In genomic region chr1:86512154-86512720, GRCm38 (mm10) we compare ENCODE assay signal across 16 mouse cellular contexts. TPM values are rescaled to one million over a fixed set of nuclear protein-coding genes. Genes with fewer than 3 reads are reported as not detected.
DNase-seq lines count a peak whose midpoint lies in the region; ATAC-seq lines count a peak whose summit lies in the region.
"Had no signal": no experiment of that assay in that cellular context is flagged by ENCODE, and none has a peak within 500 bp of the region (broad histone marks: within the 10 kb centered on the region; RNA-seq: fewer than 3 reads in every experiment).

No protein-coding gene starts in this region.

- 86% methylated on average over 4 of the region's 4 CpGs for WGBS in hindbrain, embryonic 12.5 days
- WGBS in hindbrain, embryonic 16.5 days, result 83% methylated on average over 4 of the region's 4 CpGs
- 90% methylated on average over 4 of the region's 4 CpGs for WGBS in limb, embryonic 10.5 days
- WGBS in heart, embryonic 10.5 days, result 86% methylated on average over 4 of the region's 4 CpGs

- no peak overlapping the region for H3K4me3 ChIP-seq in hindbrain, embryonic 12.5 days
- H3K4me3 ChIP-seq in hindbrain, embryonic 16.5 days (ENCODE audit: low read length), result no peak overlapping the region
- H3K4me3 ChIP-seq in limb, embryonic 10.5 days, result no peak overlapping the region
- no peak overlapping the region for H3K4me3 ChIP-seq in heart, embryonic 10.5 days
- H3K4me3 ChIP-seq: intestine, embryonic 15.5 days; liver, embryonic 13.5 days had no signal

- H3K27ac ChIP-seq in hindbrain, embryonic 12.5 days, result 0 out of 2 replicates have a peak overlapping the region, but pooled peaks have one; percentile 75
- no peak overlapping the region for H3K27ac ChIP-seq in hindbrain, embryonic 16.5 days (ENCODE audit: low read depth, low read length)
- H3K27ac ChIP-seq in limb, embryonic 10.5 days, result peak overlapping the region; percentile 94; the same call in 1 of the 2 replicates
- H3K27ac ChIP-seq in heart, embryonic 10.5 days, result no peak overlapping the region
- H3K27ac ChIP-seq: intestine, embryonic 15.5 days; liver, embryonic 13.5 days had no signal

- no peak overlapping the region for H3K4me2 ChIP-seq in hindbrain, embryonic 12.5 days (replicated peaks)
- H3K4me2 ChIP-seq in hindbrain, embryonic 16.5 days (ENCODE audit: low read length), result no peak overlapping the region
- H3K4me2 ChIP-seq: intestine, embryonic 15.5 days; liver, embryonic 13.5 days had no signal

- H3K36me3 ChIP-seq in hindbrain, embryonic 12.5 days, result no peaks in the 10 kb centered on the region
- no peaks in the 10 kb centered on the region for H3K36me3 ChIP-seq in hindbrain, embryonic 16.5 days (ENCODE audit: control insufficient read depth, insufficient read depth, low read length)
- no peaks in the 10 kb centered on the region for H3K36me3 ChIP-seq in limb, embryonic 10.5 days
- H3K36me3 ChIP-seq in heart, embryonic 10.5 days, result no peaks in the 10 kb centered on the region
- H3K36me3 ChIP-seq: intestine, embryonic 15.5 days; liver, embryonic 13.5 days had no signal

- no peaks in the 10 kb centered on the region for H3K27me3 ChIP-seq in hindbrain, embryonic 12.5 days
- no peaks in the 10 kb centered on the region for H3K27me3 ChIP-seq in hindbrain, embryonic 16.5 days (replicated peaks; ENCODE audit: control insufficient read depth, insufficient read depth, low read length)
- no peaks in the 10 kb centered on the region for H3K27me3 ChIP-seq in limb, embryonic 10.5 days (ENCODE audit: low read depth, poor library complexity, severe bottlenecking)
- H3K27me3 ChIP-seq in heart, embryonic 10.5 days (ENCODE audit: insufficient read depth, poor library complexity, severe bottlenecking), result no peaks in the 10 kb centered on the region
- H3K27me3 ChIP-seq: intestine, embryonic 15.5 days; liver, embryonic 13.5 days; Patski had no signal

- H3K9me3 ChIP-seq in hindbrain, embryonic 12.5 days (replicated peaks), result no peaks in the 10 kb centered on the region
- no peaks in the 10 kb centered on the region for H3K9me3 ChIP-seq in hindbrain, embryonic 16.5 days (ENCODE audit: control insufficient read depth, low read length)
- no peaks in the 10 kb centered on the region for H3K9me3 ChIP-seq in limb, embryonic 10.5 days (replicated peaks)
- no peaks in the 10 kb centered on the region for H3K9me3 ChIP-seq in heart, embryonic 10.5 days
- H3K9me3 ChIP-seq: intestine, embryonic 15.5 days; liver, embryonic 13.5 days had no signal

- no peak for ATAC-seq in hindbrain, embryonic 12.5 days (ENCODE audit: low FRiP score)
- no peak for ATAC-seq in hindbrain, embryonic 16.5 days
- ATAC-seq: intestine, embryonic 15.5 days; Patski had no signal

- peaks cover 22% of the 10 kb centered on the region for H3K4me1 ChIP-seq in hindbrain, embryonic 12.5 days
- H3K4me1 ChIP-seq in hindbrain, embryonic 16.5 days (ENCODE audit: control insufficient read depth, insufficient read depth, low read depth, low read length), result peaks cover 2% of the 10 kb centered on the region
- H3K4me1 ChIP-seq in limb, embryonic 10.5 days, result peaks cover 38% of the 10 kb centered on the region
- H3K4me1 ChIP-seq in heart, embryonic 10.5 days, result peaks cover 14% of the 10 kb centered on the region

- peak; percentile 33 for DNase-seq in 416B (ENCODE audit: low read depth)
- DNase-seq in MN1 (ENCODE audit: low spot score), result peak; percentile 38
- no peak for DNase-seq in limb, embryonic 10.5 days (ENCODE audit: low spot score)
- no peak for DNase-seq in adrenal gland, adult 18-20 months (ENCODE audit: low spot score in 2 of 2)
- DNase-seq in layer of hippocampus, adult 11-12 months (ENCODE audit: low spot score), result no peak
- DNase-seq in heart, embryonic 10.5 days (ENCODE audit: low spot score), result no peak
- DNase-seq: cerebellum, adult 11-12 months; gastrocnemius, postnatal 10 days; heart, postnatal 14 days; liver, embryonic 13.5 days; lung, postnatal 14 days; thymus, adult 2 months had no signal

- no peak overlapping the region for H3K9ac ChIP-seq in hindbrain, embryonic 12.5 days
- no peak overlapping the region for H3K9ac ChIP-seq in hindbrain, embryonic 16.5 days (ENCODE audit: low read depth, low read length)
- H3K9ac ChIP-seq: intestine, embryonic 15.5 days; liver, embryonic 13.5 days had no signal

RNA-seq across cellular contexts. Expression of gene Ptma, which starts 14.3 kb away (rescaled TPM):
- 2,735 and 2,863 TPM in 2 replicates for polyA plus RNA-seq in hindbrain, embryonic 12.5 days (2016; fragmentation: Nextera tagmentation; extraction: Ambion mirVana)
- polyA plus RNA-seq in hindbrain, embryonic 16.5 days (2015; fragmentation: Nextera tagmentation; extraction: Ambion mirVana), result 1,165 and 1,204 TPM in 2 replicates
- polyA plus RNA-seq in limb, embryonic 10.5 days (2016; fragmentation: Nextera tagmentation; extraction: Ambion mirVana), result 3,283 and 3,422 TPM in 2 replicates
- 100 to 1,000 TPM; 463 to 486 TPM for total RNA-seq in adrenal gland, adult 18-20 months (2021)
- 1,013 and 1,650 TPM in 2 replicates for polyA plus RNA-seq in heart, embryonic 10.5 days (2016; fragmentation: Nextera tagmentation; extraction: Ambion mirVana)

Comparison
In these comparisons a context has a peak if more than half of its experiments do, and no peak if none do; other contexts are left out.
1. H3K27ac ChIP-seq: peak in hindbrain, embryonic 12.5 days (single experiment) and limb, embryonic 10.5 days (single experiment); none in hindbrain, embryonic 16.5 days (single experiment) and heart, embryonic 10.5 days (single experiment).
2. DNase-seq: peak in 416B (single experiment) and MN1 (single experiment); none in limb, embryonic 10.5 days (single experiment), adrenal gland, adult 18-20 months (0 of 2), layer of hippocampus, adult 11-12 months (single experiment) and heart, embryonic 10.5 days (single experiment).